Mouse (Mus musculus) left cerebral cortex, postnatal 4 days (tissue): ENCODE results near the gene Hist2h2be. TPM values are rescaled to one million over a fixed set of nuclear protein-coding genes. Genes with fewer than 3 reads are reported as not detected.
"Not testable (repeated sequence)": the region's sequence is repeated elsewhere in the genome, so short reads cannot be mapped to it uniquely, and the experiment has no call there.

Source experiments
- DNase-seq: peaks from one replicate; pipeline ENCODE4 v3.0.0-alpha.2; 2022
- intact Hi-C: fragments of 180-260 bp; cut with DNase I; formaldehyde crosslinking; loops from one replicate; pipeline ENCODE4 v1.15.1; 2025
- total RNA-seq, 2 experiments: library from RNA; stranded (reverse); gene quantifications; 2 replicates each; pipeline ENCODE4 v1.2.3; 2021

The Hist2h2be gene
- total RNA-seq, 2 experiments from 2014 or later: 4.6 to 5.2 TPM

- DNase-seq: no peak
- intact Hi-C loops: no loop called here
Measured at GRCm38 (mm10) chr3:96198181-96198580, 22.7 kb upstream of the Hist2h2be start.

- DNase-seq, intact Hi-C loops: not testable (repeated sequence)
Measured at GRCm38 (mm10) chr3:96198601-96199251, 22.2 kb upstream of the Hist2h2be start.

GRCm38 (mm10) chr3:96199731-96200130 lies 21.2 kb upstream of the Hist2h2be start:
- intact Hi-C loops: no loop called here
- no peak for DNase-seq

GRCm38 (mm10) chr3:96207819-96208218 lies 13.1 kb upstream of the Hist2h2be start:
- intact Hi-C loops: no loop called here
- DNase-seq: no peak

GRCm38 (mm10) chr3:96209242-96209641 lies 11.7 kb upstream of the Hist2h2be start:
- peak; percentile 28 for DNase-seq
- intact Hi-C loops: no loop called here

- intact Hi-C loops: no loop called here
- no peak for DNase-seq
Measured at GRCm38 (mm10) chr3:96219191-96219641, 1.7 kb upstream of the Hist2h2be start.

- DNase-seq: peak; percentile 67
- intact Hi-C loops: no loop called here
Measured at GRCm38 (mm10) chr3:96219661-96220130, 1.2 kb upstream of the Hist2h2be start, which contains the start of the genes Bola1 and Hist2h2ab. Gene Bola1, minus strand, starts transcription at chr3:96219709. Gene Hist2h2ab, plus strand, starts transcription at chr3:96219865.

- intact Hi-C loops, DNase-seq: not testable (repeated sequence)
Measured at GRCm38 (mm10) chr3:96220131-96220764, 671 bp upstream of the Hist2h2be start.

- DNase-seq: no peak
- intact Hi-C loops: no loop called here
Measured at GRCm38 (mm10) chr3:96221640-96222038, 720 bp downstream of the Hist2h2be start.

- intact Hi-C loops: no loop called here
- no peak for DNase-seq
Measured at GRCm38 (mm10) chr3:96222774-96223173, 1.9 kb downstream of the Hist2h2be start.

- intact Hi-C loops: no loop called here
Measured at GRCm38 (mm10) chr3:96225421-96225820, 4.5 kb downstream of the Hist2h2be start.

GRCm38 (mm10) chr3:96226695-96227648 lies 6.1 kb downstream of the Hist2h2be start:
- no peak for DNase-seq
- intact Hi-C loops: no loop called here

More at GRCm38 (mm10) chr3:96225421-96225820, 4.5 kb downstream of the Hist2h2be start:
- DNase-seq: no peak

GRCm38 (mm10) chr3:96228828-96229227 lies 7.9 kb downstream of the Hist2h2be start:
- intact Hi-C loops: no loop called here
- no peak for DNase-seq

GRCm38 (mm10) chr3:96230404-96230803 lies 9.5 kb downstream of the Hist2h2be start:
- DNase-seq: no peak
- intact Hi-C loops: no loop called here

GRCm38 (mm10) chr3:96230910-96231757 lies 10.2 kb downstream of the Hist2h2be start:
- intact Hi-C loops: no loop called here

GRCm38 (mm10) chr3:96231758-96232120 lies 10.8 kb downstream of the Hist2h2be start:
- DNase-seq: no peak
- intact Hi-C loops: no loop called here

More at GRCm38 (mm10) chr3:96230910-96231757, 10.2 kb downstream of the Hist2h2be start:
- DNase-seq: no peak

GRCm38 (mm10) chr3:96234914-96235313 lies 14.0 kb downstream of the Hist2h2be start:
- DNase-seq: no peak
- intact Hi-C loops: no loop called here

- intact Hi-C loops: no loop called here
- DNase-seq: no peak
Measured at GRCm38 (mm10) chr3:96235836-96236235, 14.9 kb downstream of the Hist2h2be start.

GRCm38 (mm10) chr3:96236834-96237334 lies 16.0 kb downstream of the Hist2h2be start:
- no peak for DNase-seq
- intact Hi-C loops: no loop called here
